ENCODE assay signal across 20 mouse cellular contexts in the genomic region with DNA sequence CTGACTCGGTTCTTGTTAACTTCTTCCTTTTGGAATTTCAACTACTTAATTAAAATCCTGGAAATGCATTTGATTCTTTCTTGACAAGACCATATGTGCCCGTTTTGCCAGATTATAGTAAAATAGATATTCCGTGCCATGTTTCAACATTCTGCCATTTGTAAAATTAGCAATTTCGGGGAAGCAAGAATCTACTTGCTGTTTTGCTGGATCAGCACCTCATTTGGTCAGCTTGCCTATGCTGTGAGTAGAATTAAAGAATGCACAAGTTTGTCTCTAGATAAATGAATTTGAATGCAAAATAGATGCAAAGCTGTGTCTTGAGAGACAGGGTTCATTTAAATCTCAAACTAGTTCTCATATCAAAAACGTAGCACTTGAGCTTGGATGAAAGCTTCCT.
"Had no signal": no experiment of that assay in that cellular context is flagged by ENCODE, and none has a peak within 500 bp of the region (broad histone marks: within the 10 kb centered on the region; RNA-seq: fewer than 3 reads in every experiment).

No protein-coding gene starts in this region.

- ATAC-seq: liver, postnatal 0 days; midbrain, embryonic 16.5 days had no signal

- H3K4me2 ChIP-seq: liver, embryonic 15.5 days; lung, embryonic 15.5 days; midbrain, embryonic 12.5 days; neural tube, embryonic 13.5 days; neural tube, embryonic 15.5 days had no signal

- H3K9ac ChIP-seq: liver, embryonic 15.5 days; liver, postnatal 0 days; lung, embryonic 15.5 days; midbrain, embryonic 12.5 days; neural tube, embryonic 13.5 days; neural tube, embryonic 15.5 days had no signal

- H3K36me3 ChIP-seq: liver, embryonic 15.5 days; lung, embryonic 15.5 days; midbrain, embryonic 10.5 days; midbrain, embryonic 12.5 days; neural tube, embryonic 13.5 days; neural tube, embryonic 15.5 days had no signal

- H3K9me3 ChIP-seq: liver, embryonic 15.5 days; lung, embryonic 15.5 days; midbrain, embryonic 10.5 days; midbrain, embryonic 12.5 days; neural tube, embryonic 13.5 days; neural tube, embryonic 15.5 days had no signal

- H3K27ac ChIP-seq: liver, embryonic 15.5 days; lung, embryonic 15.5 days; midbrain, embryonic 10.5 days; midbrain, embryonic 12.5 days; neural tube, embryonic 13.5 days; neural tube, embryonic 15.5 days had no signal

- H3K27me3 ChIP-seq: liver, embryonic 15.5 days; lung, embryonic 15.5 days; midbrain, embryonic 12.5 days; neural tube, embryonic 13.5 days; neural tube, embryonic 15.5 days had no signal

- H3K4me1 ChIP-seq: liver, embryonic 15.5 days; lung, embryonic 15.5 days; midbrain, embryonic 10.5 days; midbrain, embryonic 12.5 days; neural tube, embryonic 13.5 days; neural tube, embryonic 15.5 days had no signal

- DNase-seq: liver, postnatal 0 days; lung, adult 2 months; lung, postnatal 10 days; lung, postnatal 4 days; retina, postnatal 1 day; right cerebral cortex, adult 18-20 months; right cerebral cortex, postnatal 25 days; right cerebral cortex, postnatal 4 days; spleen, adult 18-20 months; thymus, adult 18-20 months; thymus, postnatal 14 days; thymus, postnatal 4 days had no signal

- H3K4me3 ChIP-seq: liver, embryonic 15.5 days; lung, embryonic 15.5 days; midbrain, embryonic 10.5 days; midbrain, embryonic 12.5 days; myocyte; neural tube, embryonic 13.5 days; neural tube, embryonic 15.5 days had no signal
